Comparison of ENCODE assay signal across 14 mouse cellular contexts in genomic region chr10:55813966-55814365, GRCm38 (mm10).
DNase-seq lines count a peak whose midpoint lies in the region; ATAC-seq lines count a peak whose summit lies in the region.
"Had no signal": no experiment of that assay in that cellular context is flagged by ENCODE, and none has a peak within 500 bp of the region (broad histone marks: within the 10 kb centered on the region; RNA-seq: fewer than 3 reads in every experiment).

No protein-coding gene starts in this region.

- H3K4me3 ChIP-seq in hindbrain, embryonic 11.5 days (ENCODE audit: low read depth, low read length): no peak overlapping the region
- no peak overlapping the region for H3K4me3 ChIP-seq in hindbrain, embryonic 16.5 days (ENCODE audit: low read length)
- H3K4me3 ChIP-seq in embryonic facial prominence, embryonic 10.5 days: no peak overlapping the region
- H3K4me3 ChIP-seq in forebrain, embryonic 15.5 days: no peak overlapping the region
- H3K4me3 ChIP-seq: hindbrain, embryonic 13.5 days; layer of hippocampus, adult 2 months; midbrain, embryonic 15.5 days; neural tube, embryonic 15.5 days; stomach, embryonic 15.5 days had no signal

- H3K27me3 ChIP-seq in hindbrain, embryonic 11.5 days (ENCODE audit: control insufficient read depth, insufficient read depth, low read length): no peaks in the 10 kb centered on the region
- H3K27me3 ChIP-seq in hindbrain, embryonic 16.5 days (replicated peaks; ENCODE audit: control insufficient read depth, insufficient read depth, low read length): no peaks in the 10 kb centered on the region
- no peaks in the 10 kb centered on the region for H3K27me3 ChIP-seq in embryonic facial prominence, embryonic 10.5 days (replicated peaks; ENCODE audit: low read depth, poor library complexity, severe bottlenecking)
- no peaks in the 10 kb centered on the region for H3K27me3 ChIP-seq in forebrain, embryonic 15.5 days
- H3K27me3 ChIP-seq: hindbrain, embryonic 13.5 days; midbrain, embryonic 15.5 days; neural tube, embryonic 15.5 days; stomach, embryonic 15.5 days had no signal

- no peak for ATAC-seq in hindbrain, embryonic 11.5 days (ENCODE audit: low FRiP score)
- no peak for ATAC-seq in hindbrain, embryonic 16.5 days
- no peak for ATAC-seq in erythroblast, adult 5-6 weeks (replicated peaks; ENCODE audit: low FRiP score, poor library complexity, severe bottlenecking)
- ATAC-seq in forebrain, embryonic 15.5 days (replicated peaks): no peak
- ATAC-seq: midbrain, embryonic 15.5 days had no signal

- H3K27ac ChIP-seq in hindbrain, embryonic 11.5 days (ENCODE audit: low read depth, low read length): no peak overlapping the region
- no peak overlapping the region for H3K27ac ChIP-seq in hindbrain, embryonic 16.5 days (ENCODE audit: low read depth, low read length)
- no peak overlapping the region for H3K27ac ChIP-seq in embryonic facial prominence, embryonic 10.5 days (replicated peaks)
- no peak overlapping the region for H3K27ac ChIP-seq in forebrain, embryonic 15.5 days (replicated peaks)
- H3K27ac ChIP-seq: hindbrain, embryonic 13.5 days; layer of hippocampus, adult 2 months; midbrain, embryonic 15.5 days; neural tube, embryonic 15.5 days; stomach, embryonic 15.5 days had no signal

- peak; percentile 38 for DNase-seq in hindbrain, embryonic 11.5 days (ENCODE audit: low spot score)
- peak; percentile 18 for DNase-seq in ovary, postnatal 14 days (ENCODE audit: low spot score)
- no peak for DNase-seq in ovary, postnatal 10 days (ENCODE audit: low spot score)
- DNase-seq in embryonic facial prominence, embryonic 10.5 days (ENCODE audit: low spot score): peak; percentile 37
- DNase-seq in thymus, postnatal 25 days: no peak
- DNase-seq: heart, adult 18-20 months had no signal

- H3K4me2 ChIP-seq in hindbrain, embryonic 11.5 days (replicated peaks; ENCODE audit: low read depth, low read length): no peak overlapping the region
- no peak overlapping the region for H3K4me2 ChIP-seq in hindbrain, embryonic 16.5 days (ENCODE audit: low read length)
- H3K4me2 ChIP-seq in forebrain, embryonic 15.5 days (replicated peaks): no peak overlapping the region
- H3K4me2 ChIP-seq: hindbrain, embryonic 13.5 days; midbrain, embryonic 15.5 days; neural tube, embryonic 15.5 days; stomach, embryonic 15.5 days had no signal

- H3K36me3 ChIP-seq in hindbrain, embryonic 11.5 days (ENCODE audit: control insufficient read depth, insufficient read depth, low read length): no peaks in the 10 kb centered on the region
- no peaks in the 10 kb centered on the region for H3K36me3 ChIP-seq in hindbrain, embryonic 16.5 days (ENCODE audit: control insufficient read depth, insufficient read depth, low read length)
- no peaks in the 10 kb centered on the region for H3K36me3 ChIP-seq in embryonic facial prominence, embryonic 10.5 days (replicated peaks)
- H3K36me3 ChIP-seq in forebrain, embryonic 15.5 days: no peaks in the 10 kb centered on the region
- H3K36me3 ChIP-seq: hindbrain, embryonic 13.5 days; midbrain, embryonic 15.5 days; neural tube, embryonic 15.5 days; stomach, embryonic 15.5 days had no signal

- 77% methylated on average over 2 of the region's 2 CpGs for WGBS in hindbrain, embryonic 11.5 days
- 84% methylated on average over 2 of the region's 2 CpGs for WGBS in hindbrain, embryonic 16.5 days
- 76% methylated on average over 2 of the region's 2 CpGs for WGBS in embryonic facial prominence, embryonic 10.5 days
- WGBS in forebrain, embryonic 15.5 days: 79% methylated on average over 2 of the region's 2 CpGs

- no peak overlapping the region for H3K9ac ChIP-seq in hindbrain, embryonic 11.5 days (ENCODE audit: low read depth, low read length)
- H3K9ac ChIP-seq in hindbrain, embryonic 16.5 days (ENCODE audit: low read depth, low read length): no peak overlapping the region
- H3K9ac ChIP-seq in forebrain, embryonic 15.5 days (replicated peaks): no peak overlapping the region
- H3K9ac ChIP-seq: hindbrain, embryonic 13.5 days; midbrain, embryonic 15.5 days; neural tube, embryonic 15.5 days; stomach, embryonic 15.5 days had no signal

- no peaks in the 10 kb centered on the region for H3K9me3 ChIP-seq in hindbrain, embryonic 11.5 days (ENCODE audit: control insufficient read depth, low read length)
- no peaks in the 10 kb centered on the region for H3K9me3 ChIP-seq in hindbrain, embryonic 16.5 days (ENCODE audit: control insufficient read depth, low read length)
- H3K9me3 ChIP-seq in embryonic facial prominence, embryonic 10.5 days: no peaks in the 10 kb centered on the region
- H3K9me3 ChIP-seq in forebrain, embryonic 15.5 days: no peaks in the 10 kb centered on the region
- H3K9me3 ChIP-seq: hindbrain, embryonic 13.5 days; midbrain, embryonic 15.5 days; neural tube, embryonic 15.5 days; stomach, embryonic 15.5 days had no signal

- H3K4me1 ChIP-seq in hindbrain, embryonic 11.5 days (replicated peaks; ENCODE audit: control insufficient read depth, insufficient read depth, low read length): no peaks in the 10 kb centered on the region
- no peaks in the 10 kb centered on the region for H3K4me1 ChIP-seq in hindbrain, embryonic 16.5 days (ENCODE audit: control insufficient read depth, insufficient read depth, low read depth, low read length)
- H3K4me1 ChIP-seq in embryonic facial prominence, embryonic 10.5 days: no peaks in the 10 kb centered on the region
- H3K4me1 ChIP-seq in forebrain, embryonic 15.5 days: no peaks in the 10 kb centered on the region
- H3K4me1 ChIP-seq: hindbrain, embryonic 13.5 days; midbrain, embryonic 15.5 days; neural tube, embryonic 15.5 days; stomach, embryonic 15.5 days had no signal

Comparison
In these comparisons a context has a peak if more than half of its experiments do, and no peak if none do; other contexts are left out.
1. DNase-seq: peak in hindbrain, embryonic 11.5 days (single experiment), ovary, postnatal 14 days (single experiment) and embryonic facial prominence, embryonic 10.5 days (single experiment); none in ovary, postnatal 10 days (single experiment) and thymus, postnatal 25 days (single experiment).